Mouse (Mus musculus): ENCODE measurements around the gene Tacr2. TPM values are rescaled to one million over a fixed set of nuclear protein-coding genes. Genes with fewer than 3 reads are reported as not detected.
A peak's percentile ranks its signal among the peaks of the same experiment; 100 is the strongest.

Gene Tacr2
- polyA plus RNA-seq, 1 experiment from 2014 or later, result not detected

GRCm38 (mm10) chr10:62282782-62283181, 30.5 kb downstream of the Tacr2 start:
- H3K9me3 ChIP-seq (replicated peaks), result no peaks in the 10 kb centered on the region
- peaks cover 48% of the 10 kb centered on the region for H3K36me3 ChIP-seq
- H3K27ac ChIP-seq, result no peak overlapping the region
- no peaks in the 10 kb centered on the region for H3K27me3 ChIP-seq (ENCODE audit: low read depth, poor library complexity, severe bottlenecking)
- no peaks in the 10 kb centered on the region for H3K4me1 ChIP-seq
- 50% methylated on average over 9 of the region's 9 CpGs for WGBS
- no peak overlapping the region for H3K4me3 ChIP-seq
- DNase-seq (ENCODE audit: low spot score), result no peak

- DNase-seq (ENCODE audit: low spot score), result no peak
- H3K36me3 ChIP-seq, result peaks cover 48% of the 10 kb centered on the region
- no peaks in the 10 kb centered on the region for H3K27me3 ChIP-seq (ENCODE audit: low read depth, poor library complexity, severe bottlenecking)
- 86% methylated on average over 4 of the region's 4 CpGs for WGBS
- no peaks in the 10 kb centered on the region for H3K4me1 ChIP-seq
- H3K4me3 ChIP-seq, result no peak overlapping the region
- H3K9me3 ChIP-seq (replicated peaks), result no peaks in the 10 kb centered on the region
- H3K27ac ChIP-seq, result no peak overlapping the region
These were observed 31.1 kb downstream of the Tacr2 start for GRCm38 (mm10) chr10:62283206-62283792.

GRCm38 (mm10) chr10:62287460-62288124, 35.4 kb downstream of the Tacr2 start:
- H3K27me3 ChIP-seq (ENCODE audit: low read depth, poor library complexity, severe bottlenecking), result no peaks in the 10 kb centered on the region
- H3K27ac ChIP-seq, result no peak overlapping the region
- no peak for DNase-seq (ENCODE audit: low spot score)
- no peaks in the 10 kb centered on the region for H3K4me1 ChIP-seq
- H3K4me3 ChIP-seq, result no peak overlapping the region
- peaks cover 38% of the 10 kb centered on the region for H3K36me3 ChIP-seq
- H3K9me3 ChIP-seq (replicated peaks), result no peaks in the 10 kb centered on the region
- WGBS, result 84% methylated on average over 6 of the region's 6 CpGs

- 91% methylated on average over 4 of the region's 4 CpGs for WGBS
- DNase-seq (ENCODE audit: low spot score), result no peak
- Histone ChIP-seq H3K27me3 (ENCODE audit: low read depth, poor library complexity, severe bottlenecking) (no peaks in the 10 kb centered on the region), H3K9me3 (replicated peaks) (no peaks in the 10 kb centered on the region), H3K4me3 (no peak overlapping the region), H3K36me3 (peaks cover 22% of the 10 kb centered on the region), H3K27ac (no peak overlapping the region), H3K4me1 (no peaks in the 10 kb centered on the region)
These were observed 41.9 kb downstream of the Tacr2 start for GRCm38 (mm10) chr10:62294112-62294511.

- 72% methylated on average over 25 of the region's 26 CpGs for WGBS
- Histone ChIP-seq H3K4me1 (no peaks in the 10 kb centered on the region), H3K4me3 (no peak overlapping the region), H3K36me3 (peaks cover 12% of the 10 kb centered on the region), H3K27ac (no peak overlapping the region), H3K27me3 (ENCODE audit: low read depth, poor library complexity, severe bottlenecking) (no peaks in the 10 kb centered on the region), H3K9me3 (replicated peaks) (no peaks in the 10 kb centered on the region)
- DNase-seq (ENCODE audit: low spot score), result no peak
These were observed 44.0 kb downstream of the Tacr2 start for GRCm38 (mm10) chr10:62296086-62296872.

GRCm38 (mm10) chr10:62300006-62300827, 48.0 kb downstream of the Tacr2 start:
- Histone ChIP-seq H3K9me3 (replicated peaks) (no peaks in the 10 kb centered on the region), H3K27me3 (ENCODE audit: low read depth, poor library complexity, severe bottlenecking) (no peaks in the 10 kb centered on the region), H3K36me3 (peaks cover 10% of the 10 kb centered on the region), H3K4me3 (no peak overlapping the region), H3K27ac (no peak overlapping the region), H3K4me1 (no peaks in the 10 kb centered on the region)
- WGBS, result 90% methylated on average over 23 of the region's 23 CpGs
- DNase-seq (ENCODE audit: low spot score), result no peak

GRCm38 (mm10) chr10:62305090-62305489, 52.9 kb downstream of the Tacr2 start:
- H3K36me3 ChIP-seq, result peaks cover 6% of the 10 kb centered on the region
- H3K4me3 ChIP-seq, result no peak overlapping the region
- WGBS, result 86% methylated on average over 6 of the region's 6 CpGs
- H3K4me1 ChIP-seq, result peaks cover 23% of the 10 kb centered on the region
- H3K27me3 ChIP-seq (ENCODE audit: low read depth, poor library complexity, severe bottlenecking), result no peaks in the 10 kb centered on the region
- no peak overlapping the region for H3K27ac ChIP-seq
- no peaks in the 10 kb centered on the region for H3K9me3 ChIP-seq (replicated peaks)
- no peak for DNase-seq (ENCODE audit: low spot score)

- WGBS, result 39% methylated on average over 3 of the region's 3 CpGs
- Histone ChIP-seq H3K9me3 (replicated peaks) (no peaks in the 10 kb centered on the region), H3K4me1 (peaks cover 34% of the 10 kb centered on the region), H3K4me3 (no peak overlapping the region), H3K36me3 (peaks cover 6% of the 10 kb centered on the region), H3K27ac (peak overlapping the region; percentile 28), H3K27me3 (ENCODE audit: low read depth, poor library complexity, severe bottlenecking) (no peaks in the 10 kb centered on the region)
- DNase-seq (ENCODE audit: low spot score), result no peak
These were observed 54.2 kb downstream of the Tacr2 start for GRCm38 (mm10) chr10:62306483-62306882.

- no peak overlapping the region for H3K27ac ChIP-seq
- H3K36me3 ChIP-seq, result peaks cover 6% of the 10 kb centered on the region
- 39% methylated on average over 11 of the region's 11 CpGs for WGBS
These were observed 56.8 kb downstream of the Tacr2 start for GRCm38 (mm10) chr10:62308896-62309491.

GRCm38 (mm10) chr10:62309593-62309992, 57.4 kb downstream of the Tacr2 start:
- no peak overlapping the region for H3K4me3 ChIP-seq
- H3K27ac ChIP-seq, result peak overlapping the region; percentile 38
- no peaks in the 10 kb centered on the region for H3K27me3 ChIP-seq (ENCODE audit: low read depth, poor library complexity, severe bottlenecking)
- WGBS, result 83% methylated on average over 5 of the region's 5 CpGs
- H3K9me3 ChIP-seq (replicated peaks), result no peaks in the 10 kb centered on the region
- H3K36me3 ChIP-seq, result peaks cover 4% of the 10 kb centered on the region
- peaks cover 52% of the 10 kb centered on the region for H3K4me1 ChIP-seq
- no peak for DNase-seq (ENCODE audit: low spot score)

More at GRCm38 (mm10) chr10:62308896-62309491, 56.8 kb downstream of the Tacr2 start:
- Histone ChIP-seq H3K9me3 (replicated peaks) (no peaks in the 10 kb centered on the region), H3K4me3 (no peak overlapping the region), H3K4me1 (peaks cover 48% of the 10 kb centered on the region), H3K27me3 (ENCODE audit: low read depth, poor library complexity, severe bottlenecking) (no peaks in the 10 kb centered on the region)
- DNase-seq (ENCODE audit: low spot score), result no peak

- H3K4me1 ChIP-seq, result peaks cover 52% of the 10 kb centered on the region
- no peaks in the 10 kb centered on the region for H3K9me3 ChIP-seq (replicated peaks)
- 82% methylated on average over 10 of the region's 10 CpGs for WGBS
- peak overlapping the region; percentile 38 for H3K27ac ChIP-seq
- no peak for DNase-seq (ENCODE audit: low spot score)
- peaks cover 6% of the 10 kb centered on the region for H3K36me3 ChIP-seq
- no peak overlapping the region for H3K4me3 ChIP-seq
- no peaks in the 10 kb centered on the region for H3K27me3 ChIP-seq (ENCODE audit: low read depth, poor library complexity, severe bottlenecking)
These were observed 58.2 kb downstream of the Tacr2 start for GRCm38 (mm10) chr10:62310259-62311039.

All from limb, embryonic 10.5 days (tissue).